Mouse (Mus musculus) monocyte, adult 2 months (primary cell): ENCODE data around the gene Eef1akmt3.

Experiments
- DNase-seq, 2 experiments: peaks; one replicate each; pipeline ENCODE4 v3.0.0; 2022; ENCODE audit warnings: low spot score in 2 of 2, low read depth in 1 of 2

Eef1akmt3 gene

GRCm38 (mm10) chr10:127054646-127055045 is 13.3 kb upstream of the Eef1akmt3 start:
- DNase-seq: no peak

GRCm38 (mm10) chr10:127050119-127050474 is 8.8 kb upstream of the Eef1akmt3 start:
- no peak for DNase-seq

GRCm38 (mm10) chr10:127049395-127050118 is 8.2 kb upstream of the Eef1akmt3 start:
- no peak for DNase-seq

GRCm38 (mm10) chr10:127048608-127049394 is 7.5 kb upstream of the Eef1akmt3 start:
- no peak for DNase-seq

DNA sequence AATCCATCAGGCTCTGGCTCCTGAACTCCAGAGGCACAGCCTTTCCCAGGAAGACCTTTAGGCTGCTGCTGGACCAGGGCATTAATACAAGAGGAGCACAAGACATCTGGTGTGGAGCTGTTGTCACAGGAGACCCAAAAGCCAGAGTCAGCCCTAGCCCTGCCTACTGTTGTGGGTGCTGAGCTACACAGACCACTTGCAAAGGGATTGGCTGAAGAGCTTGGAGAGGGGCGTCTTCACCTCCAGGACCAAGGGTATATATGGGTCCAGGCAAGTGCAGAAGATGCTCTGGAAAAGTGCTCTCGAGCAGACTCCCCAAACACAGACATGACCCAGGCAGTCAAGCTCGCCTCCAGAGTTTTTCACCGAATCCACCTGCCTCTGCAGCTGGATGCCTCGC is 6.6 kb upstream of the Eef1akmt3 start, which contains the start of gene Cyp27b1:
TSS of gene Cyp27b1 (plus strand) at position 297 of the 400 bp plus-strand sequence.
- DNase-seq: no peak

GRCm38 (mm10) chr10:127043187-127043586 is 1.9 kb upstream of the Eef1akmt3 start:
- DNase-seq: no peak

DNA sequence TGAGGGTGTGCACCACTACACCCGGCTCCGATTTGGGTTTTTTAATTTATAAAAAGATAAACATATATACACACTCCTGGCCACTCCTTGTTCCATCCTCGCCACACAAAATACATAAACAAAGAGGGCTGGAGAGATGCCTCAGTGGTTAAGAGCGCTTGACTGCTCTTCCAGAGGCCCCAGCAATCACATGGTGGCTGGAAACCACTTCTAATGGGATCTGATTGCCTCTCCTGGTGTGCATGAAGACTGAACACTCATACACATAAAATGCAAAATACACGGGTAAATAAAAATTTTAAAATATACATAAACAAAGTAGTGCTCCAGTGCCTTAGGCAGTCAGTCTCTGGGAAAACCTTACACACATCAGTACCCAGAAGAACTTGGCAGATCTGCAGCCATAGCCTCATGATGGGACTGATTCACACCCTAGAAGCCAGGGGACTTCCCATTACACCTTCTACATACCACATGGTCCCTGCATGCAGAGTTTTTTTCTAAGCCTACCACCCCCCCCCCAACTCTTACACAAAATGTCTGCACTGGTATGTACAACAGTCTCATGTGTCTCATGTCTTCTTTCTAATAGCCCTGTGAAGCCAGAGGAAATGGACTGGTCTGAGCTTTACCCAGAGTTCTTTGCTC is 1.3 kb upstream of the Eef1akmt3 start:
- no peak for DNase-seq

- DNase-seq: peak; percentile 48 to 79
Measured at GRCm38 (mm10) chr10:127041774-127042338, 543 bp upstream of the Eef1akmt3 start.

DNA sequence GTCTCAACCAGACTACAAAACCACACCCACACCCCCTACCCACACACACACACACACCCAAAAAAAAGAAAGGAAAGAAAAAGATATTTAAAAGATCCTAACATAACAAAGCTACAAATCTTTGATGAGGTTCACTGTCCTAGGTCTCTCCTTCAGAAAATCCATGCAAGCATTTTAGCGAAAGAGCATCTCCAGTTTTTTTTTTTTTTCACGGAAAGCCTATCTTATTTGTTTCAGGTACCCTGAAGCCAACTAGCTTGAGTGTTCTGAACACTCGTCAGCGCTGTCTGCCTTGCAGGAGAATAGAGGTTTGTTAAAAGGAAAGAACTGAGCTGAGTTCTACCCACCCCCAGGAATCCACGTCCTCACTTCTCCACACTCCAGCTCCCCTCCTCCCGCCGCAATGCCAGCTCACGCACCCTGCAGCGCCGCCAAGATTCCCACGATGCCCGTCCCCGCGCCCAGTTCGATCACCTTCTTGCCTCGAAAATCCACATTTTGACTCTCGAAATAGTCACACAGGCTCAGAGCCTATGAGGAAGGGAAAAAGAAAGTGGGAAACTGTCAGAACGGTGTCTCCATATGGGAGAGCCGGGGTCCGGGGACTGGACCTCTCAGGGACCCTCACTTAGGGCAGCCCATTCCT is 621 bp downstream of the Eef1akmt3 start:
- DNase-seq: no peak

DNA sequence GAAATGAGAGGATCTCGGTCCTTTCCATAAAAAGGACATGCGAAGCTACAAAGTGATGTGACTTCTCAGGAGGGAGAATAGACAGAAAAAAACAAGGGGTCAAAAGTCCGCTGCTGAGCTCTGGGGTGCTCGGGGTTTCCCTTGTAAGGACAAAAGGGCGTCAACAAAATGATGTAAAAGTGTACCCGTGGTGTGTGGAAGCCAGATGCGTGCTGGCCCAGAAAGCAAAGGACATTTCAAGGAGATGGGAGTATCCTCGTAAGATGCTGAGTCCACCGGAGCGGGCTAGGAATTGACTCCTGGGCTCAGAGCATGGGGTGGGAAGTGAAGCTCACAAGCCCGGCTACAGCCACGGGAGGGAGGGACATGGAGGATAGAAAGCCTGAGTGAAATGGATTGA is 3.7 kb downstream of the Eef1akmt3 start:
- no peak for DNase-seq

GRCm38 (mm10) chr10:127036273-127036672 is 5.0 kb downstream of the Eef1akmt3 start:
- no peak for DNase-seq

DNA sequence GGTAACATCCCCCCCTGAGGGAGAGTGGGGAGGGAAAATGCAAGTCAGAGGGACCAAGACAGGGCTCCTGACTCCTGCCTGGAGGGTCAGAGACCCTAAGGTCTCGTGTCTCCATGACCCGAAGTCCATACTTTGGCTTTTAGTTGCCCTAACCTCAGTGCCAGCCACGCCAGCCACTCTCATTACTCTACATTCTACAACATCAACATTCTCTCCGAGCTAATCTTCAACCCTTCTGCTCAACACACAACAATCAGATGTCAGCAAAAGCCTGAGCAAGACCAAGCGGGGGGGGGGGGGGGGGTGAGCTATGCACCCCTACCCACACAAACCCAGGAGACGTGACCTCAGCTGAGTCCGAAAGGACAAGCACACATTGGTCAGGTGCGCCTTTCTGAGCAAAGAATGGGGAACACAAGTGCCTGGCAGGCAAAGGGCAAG is 8.0 kb downstream of the Eef1akmt3 start:
- no peak for DNase-seq

- DNase-seq: peak; percentile 67 to 81
Measured at GRCm38 (mm10) chr10:127030336-127031296, 10.7 kb downstream of the Eef1akmt3 start, which contains the start of gene Tsfm. TSS of gene Tsfm (minus strand) at chr10:127030840.

DNA sequence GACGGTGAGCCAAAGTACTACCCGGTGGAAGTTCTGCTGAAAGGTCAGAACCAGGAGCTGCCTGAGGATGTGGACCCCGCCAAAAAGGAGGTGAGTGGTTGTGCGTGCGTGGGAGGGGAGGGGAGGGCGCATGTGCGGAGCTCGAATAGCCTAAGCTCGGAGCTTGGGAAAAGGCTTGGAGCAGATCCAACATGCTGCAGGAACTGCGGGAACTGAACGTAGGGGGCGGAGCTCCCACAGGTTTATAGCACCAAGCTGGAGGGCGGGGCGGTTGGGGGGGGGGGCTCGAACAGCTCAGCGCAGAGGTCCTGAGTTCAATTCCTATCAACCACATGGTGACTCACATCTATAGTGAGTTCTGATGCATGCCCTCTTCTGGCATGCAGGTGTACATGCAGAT is 22.9 kb downstream of the Eef1akmt3 start:
- no peak for DNase-seq

GRCm38 (mm10) chr10:127017071-127017470 is 24.2 kb downstream of the Eef1akmt3 start:
- no peak for DNase-seq

DNA sequence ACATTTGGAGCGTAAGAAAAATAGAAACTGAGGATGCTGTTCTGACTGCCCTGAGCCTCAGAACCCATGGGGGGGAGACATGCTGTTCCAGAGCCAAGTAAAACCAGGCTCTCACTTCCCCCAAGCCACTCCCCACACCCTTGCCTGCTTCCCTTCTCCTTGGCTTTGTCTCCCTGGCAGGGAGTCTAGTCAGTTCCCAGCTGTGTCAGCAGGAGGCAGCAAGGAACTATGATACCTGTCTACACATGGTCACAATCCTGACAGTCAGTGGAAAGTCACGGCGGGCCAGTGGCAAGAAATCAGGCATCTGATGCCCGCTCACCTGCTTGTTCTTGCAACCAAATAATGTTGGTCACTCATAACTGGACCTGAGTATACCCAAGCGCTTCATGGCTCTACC is 24.8 kb downstream of the Eef1akmt3 start:
- peak in 1 of 2 experiments; percentile 14 for DNase-seq

DNA sequence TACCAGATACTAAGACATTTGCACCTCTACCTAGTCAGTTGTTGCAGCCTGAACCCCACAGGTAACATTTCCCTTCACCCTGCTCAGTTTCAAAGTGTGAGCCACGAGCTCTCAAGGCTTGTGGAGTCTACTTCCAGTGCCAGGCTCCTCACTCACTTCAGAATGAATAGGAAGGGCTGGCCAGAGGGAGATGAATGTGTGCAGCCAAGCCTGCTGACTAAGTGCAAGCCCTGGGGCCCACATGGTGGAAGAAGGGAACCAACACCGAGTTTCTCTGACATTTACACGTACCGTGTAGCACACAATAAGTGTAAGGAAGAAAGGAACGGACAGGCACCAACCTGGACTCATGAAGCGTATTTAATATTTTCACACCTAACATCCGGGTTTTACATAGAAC is 37.5 kb downstream of the Eef1akmt3 start:
- DNase-seq: no peak

DNA sequence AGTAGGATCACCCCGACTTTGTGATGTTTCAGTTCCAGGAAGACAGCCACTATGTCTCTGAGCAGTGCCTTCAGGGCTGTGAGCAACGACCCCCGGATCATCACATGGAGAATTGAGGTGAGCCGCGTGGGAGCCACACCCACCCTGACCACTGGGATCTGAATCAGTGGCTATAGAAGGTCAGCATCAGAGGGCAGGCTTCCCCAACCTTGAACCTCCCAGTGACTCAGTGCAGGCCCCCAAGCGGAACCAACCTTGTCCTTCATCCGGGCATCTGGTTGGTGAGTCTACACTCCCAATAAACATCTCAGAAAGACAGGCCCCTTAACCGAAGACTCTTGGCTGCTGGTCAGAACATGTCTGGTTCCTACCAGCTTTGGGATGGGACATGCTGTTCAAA is 38.0 kb downstream of the Eef1akmt3 start:
- no peak for DNase-seq

DNA sequence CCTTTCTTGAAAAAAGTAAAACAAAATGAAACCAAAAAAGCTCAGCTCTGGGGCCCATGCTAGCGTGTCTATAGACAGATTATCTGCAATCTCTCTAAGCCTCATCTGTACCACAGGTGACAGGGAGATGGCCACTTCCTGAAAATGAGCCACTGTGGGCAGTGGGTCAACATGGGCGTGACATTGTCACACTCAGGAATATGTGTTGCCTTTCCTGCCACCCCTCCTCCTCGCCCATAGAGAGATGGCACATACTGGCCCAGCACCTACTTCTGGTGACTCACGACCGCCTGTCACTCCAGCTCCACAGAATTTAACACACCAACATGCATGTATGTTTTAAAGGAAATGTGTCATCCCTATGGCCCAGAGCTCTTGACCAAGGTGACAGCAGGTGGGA is 38.5 kb downstream of the Eef1akmt3 start:
- DNase-seq: no peak

DNA sequence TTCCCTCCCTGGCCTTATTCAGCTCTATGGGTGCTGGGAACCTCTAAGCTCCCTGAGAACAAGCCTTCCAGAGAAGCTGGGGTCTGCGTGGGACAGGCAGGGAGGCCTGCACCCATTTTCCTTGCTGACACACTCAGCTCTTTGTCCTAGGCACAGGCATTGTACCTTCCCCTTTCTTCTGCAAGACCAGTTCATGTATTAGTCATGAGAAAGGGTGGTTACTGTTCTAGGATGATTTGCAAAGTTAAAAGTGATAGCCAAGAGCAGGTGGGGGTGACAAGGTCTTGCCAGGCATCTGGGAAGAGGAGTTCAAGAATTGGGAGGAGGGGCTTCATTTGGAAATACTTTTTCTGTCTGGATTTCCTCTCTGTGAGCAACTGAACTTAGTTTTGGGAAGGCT is 39.3 kb downstream of the Eef1akmt3 start:
- DNase-seq: no peak
